Mouse (Mus musculus) sigmoid colon, adult 10 weeks (tissue): ENCODE data around the gene Ppih. TPM values are rescaled to one million over a fixed set of nuclear protein-coding genes. Genes with fewer than 3 reads are reported as not detected.

Experiments
- polyA plus RNA-seq: library from polyadenylated mRNA; stranded (reverse); fragments of 350-450 nt; fragmentation: Illumina TruSeq; extraction: RNeasy Lipid Tissue Mini Kit (QIAGEN cat#74804); gene quantifications from one replicate; pipeline ENCODE4 v1.2.3, GENCODE M21; 2014; ENCODE audit warnings: low read depth, low replicate concordance

The Ppih gene
- polyA plus RNA-seq: 31.6 TPM

GRCm38 (mm10) chr4:119320131-119320830 is at the start of gene Ppih:
TSS of gene Ppih (minus strand) at chr4:119320546.

GRCm38 (mm10) chr4:119294415-119295133 is 25.8 kb downstream of the Ppih start, which contains the start of gene Ybx1:
TSS of gene Ybx1 (minus strand) at chr4:119294604.

GRCm38 (mm10) chr4:119255351-119255750 is 65.0 kb downstream of the Ppih start, which contains the start of gene Cldn19:
TSS of gene Cldn19 (plus strand) at chr4:119255414.

Other genes with a start within 250 kb of the Ppih start
- 14.5 TPM for gene Slc2a1, start 211.8 kb downstream of the Ppih start, polyA plus RNA-seq
- gene Zfp691, start 146.4 kb downstream of the Ppih start, polyA plus RNA-seq: 0.73 TPM
- 0.32 TPM for gene Ermap, start 130.5 kb downstream of the Ppih start, polyA plus RNA-seq
- gene Svbp, start 125.2 kb downstream of the Ppih start, polyA plus RNA-seq: 13.9 TPM
- gene Tmem269, start 102.3 kb downstream of the Ppih start, polyA plus RNA-seq: not detected
- gene AU022252, start 87.8 kb downstream of the Ppih start, polyA plus RNA-seq: 7.1 TPM
- 7.9 TPM for gene P3h1, start 87.6 kb downstream of the Ppih start, polyA plus RNA-seq
- gene Cldn19, start 65.1 kb downstream of the Ppih start, polyA plus RNA-seq: not detected
- gene Ybx1, start 25.9 kb downstream of the Ppih start, polyA plus RNA-seq: 625 TPM
- not detected for gene Ccdc30, start 95.0 kb upstream of the Ppih start, polyA plus RNA-seq
- gene Ppcs, start 101.9 kb upstream of the Ppih start, polyA plus RNA-seq: 31.7 TPM
- not detected for gene Zmynd12, start 102.3 kb upstream of the Ppih start, polyA plus RNA-seq
- 3.3 TPM for gene Rimkla, start 172.1 kb upstream of the Ppih start, polyA plus RNA-seq
- 56.1 TPM for gene Foxj3, start 216.5 kb upstream of the Ppih start, polyA plus RNA-seq
- 5.0 TPM for gene Frg2f1, start 219.0 kb upstream of the Ppih start, polyA plus RNA-seq